Mouse (Mus musculus): Measurements from ENCODE around the gene Zfp946. TPM values are rescaled to one million over a fixed set of nuclear protein-coding genes. Genes with fewer than 3 reads are reported as not detected.

Gene Zfp946
- 41.9 and 48.5 TPM in 2 replicates for polyA plus RNA-seq (2014; fragmentation: Nextera tagmentation; extraction: Ambion mirVana)

DNA sequence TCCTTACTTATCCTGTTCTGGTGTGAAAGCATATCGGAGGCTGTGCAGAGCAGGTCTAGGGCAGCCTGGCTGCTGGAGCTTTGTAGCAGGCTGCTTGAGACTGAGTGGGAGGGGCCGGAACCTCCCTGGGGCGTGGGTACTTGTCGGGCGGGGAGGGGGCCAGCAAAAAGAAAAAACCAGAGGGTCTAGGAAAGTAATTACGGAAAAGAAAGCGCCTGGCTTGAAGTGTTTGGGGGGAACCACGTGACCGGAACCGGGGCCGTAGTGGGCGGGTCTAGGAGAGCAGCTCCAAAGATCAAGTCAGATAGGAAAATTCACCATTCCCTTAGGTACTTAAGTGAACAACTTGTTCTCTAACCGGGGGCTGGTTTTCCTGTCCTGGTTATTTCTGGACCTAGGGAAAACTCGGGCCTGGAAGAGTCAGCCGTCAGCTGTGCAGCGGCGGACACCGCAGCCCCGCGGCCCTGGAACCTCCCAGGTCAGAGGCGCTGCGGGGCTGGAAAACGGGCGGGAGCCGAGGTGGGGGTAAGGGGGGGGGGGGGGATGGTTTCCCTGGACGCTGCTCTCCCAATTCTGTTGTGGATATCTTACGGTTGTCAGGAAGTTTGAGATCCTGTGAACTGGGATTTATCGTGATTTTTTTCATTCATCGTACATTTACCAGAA lies at the start of gene Zfp946:
TSS of gene Zfp946 (plus strand) at position 271 of the 666 bp plus-strand sequence.
- Histone ChIP-seq H3K9me3 (ENCODE audit: control insufficient read depth, low read length) (no peaks in the 10 kb centered on the region), H3K4me2 (ENCODE audit: low read depth, low read length) (peak within 1 kb of the TSS; percentile 48), H3K27ac (ENCODE audit: low read depth, low read length) (peak within 1 kb of the TSS; percentile 69), H3K36me3 (ENCODE audit: control insufficient read depth, insufficient read depth, low read length) (no peaks in the 10 kb centered on the region), H3K4me1 (ENCODE audit: control insufficient read depth, insufficient read depth, low read length) (peaks cover 9% of the 10 kb centered on the region; the same call in 1 of the 2 replicates), H3K9ac (replicated peaks; ENCODE audit: low read depth, low read length) (peak within 1 kb of the TSS; percentile 46), H3K4me3 (ENCODE audit: low read depth, low read length) (peak within 1 kb of the TSS; percentile 63), H3K27me3 (ENCODE audit: control insufficient read depth, insufficient read depth, low read length) (no peaks in the 10 kb centered on the region)
- under 1% methylated on average over 29 of the region's 29 CpGs for WGBS
- ATAC-seq (ENCODE audit: low read depth), result peak; percentile 96

- no peak overlapping the region for H3K27ac ChIP-seq (ENCODE audit: low read depth, low read length)
These were observed 13.3 kb upstream of the Zfp946 start for GRCm38 (mm10) chr17:22410756-22411155.

DNA sequence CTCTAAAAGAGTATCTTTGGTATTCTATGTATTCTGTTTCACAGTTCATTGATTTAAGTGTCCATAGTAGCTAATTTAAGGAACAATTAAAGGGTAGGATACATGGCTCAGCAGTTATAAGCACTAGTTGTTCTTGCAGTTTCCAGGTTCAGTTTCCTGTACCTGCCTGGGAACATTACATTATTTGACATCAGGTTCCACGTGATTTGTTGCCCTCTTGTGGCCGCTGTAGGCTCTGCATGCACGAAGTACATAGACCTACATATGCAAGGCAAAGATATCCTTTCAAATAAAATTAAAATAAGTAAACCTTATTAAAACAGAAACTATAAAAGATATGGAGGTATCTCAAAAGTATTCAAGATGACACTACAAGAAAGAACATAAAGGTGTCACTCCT lies 6.5 kb upstream of the Zfp946 start:
- H3K27ac ChIP-seq (ENCODE audit: low read depth, low read length), result no peak overlapping the region
- no peak overlapping the region for H3K4me3 ChIP-seq (ENCODE audit: low read depth, low read length)
- H3K4me2 ChIP-seq (ENCODE audit: low read depth, low read length), result no peak overlapping the region
- no peaks in the 10 kb centered on the region for H3K27me3 ChIP-seq (ENCODE audit: control insufficient read depth, insufficient read depth, low read length)
- H3K4me1 ChIP-seq (ENCODE audit: control insufficient read depth, insufficient read depth, low read length), result no peaks in the 10 kb centered on the region
- no peak overlapping the region for H3K9ac ChIP-seq (replicated peaks; ENCODE audit: low read depth, low read length)
- no peaks in the 10 kb centered on the region for H3K9me3 ChIP-seq (ENCODE audit: control insufficient read depth, low read length)
- no peaks in the 10 kb centered on the region for H3K36me3 ChIP-seq (ENCODE audit: control insufficient read depth, insufficient read depth, low read length)
- peak; percentile 66; the same call in 1 of the 2 replicates for ATAC-seq (ENCODE audit: low read depth)
- WGBS, result under 1% methylated on average over 3 of the region's 3 CpGs

More at GRCm38 (mm10) chr17:22410756-22411155, 13.3 kb upstream of the Zfp946 start:
- Histone ChIP-seq H3K27me3 (ENCODE audit: control insufficient read depth, insufficient read depth, low read length) (no peaks in the 10 kb centered on the region), H3K4me1 (ENCODE audit: control insufficient read depth, insufficient read depth, low read length) (no peaks in the 10 kb centered on the region), H3K36me3 (ENCODE audit: control insufficient read depth, insufficient read depth, low read length) (no peaks in the 10 kb centered on the region), H3K9me3 (ENCODE audit: control insufficient read depth, low read length) (no peaks in the 10 kb centered on the region), H3K4me2 (ENCODE audit: low read depth, low read length) (no peak overlapping the region), H3K9ac (replicated peaks; ENCODE audit: low read depth, low read length) (no peak overlapping the region), H3K4me3 (ENCODE audit: low read depth, low read length) (no peak overlapping the region)
- no peak for ATAC-seq (ENCODE audit: low read depth)
- WGBS, result 83% methylated on average over 2 of the region's 2 CpGs

- Histone ChIP-seq H3K9me3 (ENCODE audit: control insufficient read depth, low read length) (no peaks in the 10 kb centered on the region), H3K27me3 (ENCODE audit: control insufficient read depth, insufficient read depth, low read length) (no peaks in the 10 kb centered on the region), H3K36me3 (ENCODE audit: control insufficient read depth, insufficient read depth, low read length) (no peaks in the 10 kb centered on the region), H3K4me2 (ENCODE audit: low read depth, low read length) (peak overlapping the region; percentile 48), H3K27ac (ENCODE audit: low read depth, low read length) (peak overlapping the region; percentile 69), H3K4me3 (ENCODE audit: low read depth, low read length) (peak overlapping the region; percentile 63), H3K4me1 (ENCODE audit: control insufficient read depth, insufficient read depth, low read length) (peaks cover 9% of the 10 kb centered on the region; the same call in 1 of the 2 replicates), H3K9ac (replicated peaks; ENCODE audit: low read depth, low read length) (peak overlapping the region; percentile 46)
- ATAC-seq (ENCODE audit: low read depth), result peak; percentile 50
- WGBS, result 3% methylated on average over 12 of the region's 12 CpGs
These were observed 773 bp downstream of the Zfp946 start for GRCm38 (mm10) chr17:22424636-22425354.

DNA sequence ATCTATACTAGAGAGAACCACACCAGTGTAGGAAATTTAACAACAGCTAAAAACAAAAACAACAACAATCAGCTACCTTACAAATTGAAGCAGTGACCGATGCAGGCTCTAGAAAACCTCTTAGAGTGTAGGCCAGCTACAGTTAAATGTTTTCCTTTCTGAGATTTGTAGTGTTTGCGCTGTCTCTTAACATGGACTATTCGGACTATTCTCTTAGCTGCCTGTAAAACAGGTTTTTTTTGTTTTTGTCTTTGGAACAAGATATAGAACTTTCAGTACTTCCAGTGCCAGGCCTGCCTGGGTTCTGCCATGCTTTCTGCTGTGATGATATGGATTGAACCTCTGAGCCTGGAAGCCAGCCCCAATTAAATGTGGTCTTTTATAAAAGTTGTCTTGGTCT lies 23.7 kb downstream of the Zfp946 start:
- H3K27ac ChIP-seq (ENCODE audit: low read depth, low read length), result no peak overlapping the region
- ATAC-seq (ENCODE audit: low read depth), result no peak
- no peak overlapping the region for H3K4me2 ChIP-seq (ENCODE audit: low read depth, low read length)
- H3K9me3 ChIP-seq (ENCODE audit: control insufficient read depth, low read length), result peaks cover 8% of the 10 kb centered on the region; the same call in 1 of the 2 replicates
- no peak overlapping the region for H3K9ac ChIP-seq (replicated peaks; ENCODE audit: low read depth, low read length)
- H3K4me3 ChIP-seq (ENCODE audit: low read depth, low read length), result no peak overlapping the region
- no peaks in the 10 kb centered on the region for H3K4me1 ChIP-seq (ENCODE audit: control insufficient read depth, insufficient read depth, low read length)
- no peaks in the 10 kb centered on the region for H3K27me3 ChIP-seq (ENCODE audit: control insufficient read depth, insufficient read depth, low read length)
- WGBS, result 95% methylated on average over 3 of the region's 3 CpGs
- peaks cover 18% of the 10 kb centered on the region for H3K36me3 ChIP-seq (ENCODE audit: control insufficient read depth, insufficient read depth, low read length)

- Histone ChIP-seq H3K9ac (replicated peaks; ENCODE audit: low read depth, low read length) (no peak overlapping the region), H3K4me1 (ENCODE audit: control insufficient read depth, insufficient read depth, low read length) (no peaks in the 10 kb centered on the region), H3K27ac (ENCODE audit: low read depth, low read length) (no peak overlapping the region), H3K27me3 (ENCODE audit: control insufficient read depth, insufficient read depth, low read length) (no peaks in the 10 kb centered on the region), H3K36me3 (ENCODE audit: control insufficient read depth, insufficient read depth, low read length) (no peaks in the 10 kb centered on the region), H3K4me2 (ENCODE audit: low read depth, low read length) (no peak overlapping the region), H3K9me3 (ENCODE audit: control insufficient read depth, low read length) (no peaks in the 10 kb centered on the region), H3K4me3 (ENCODE audit: low read depth, low read length) (no peak overlapping the region)
- WGBS, result 78% methylated on average over 4 of the region's 4 CpGs
- no peak for ATAC-seq (ENCODE audit: low read depth)
These were observed 73.1 kb downstream of the Zfp946 start for GRCm38 (mm10) chr17:22497120-22497519.

Other genes starting within 250 kb of the Zfp946 start
- 3.5 and 3.9 TPM in 2 replicates for gene Zfp994, start 198.6 kb upstream of the Zfp946 start, polyA plus RNA-seq (2014; fragmentation: Nextera tagmentation; extraction: Ambion mirVana)
- 14.0 and 15.8 TPM in 2 replicates for gene CT030661.1, start 109.4 kb upstream of the Zfp946 start, polyA plus RNA-seq (2014; fragmentation: Nextera tagmentation; extraction: Ambion mirVana)
- gene Zfp944, start 62.8 kb upstream of the Zfp946 start, polyA plus RNA-seq (2014; fragmentation: Nextera tagmentation; extraction: Ambion mirVana), result 13.5 and 14.2 TPM in 2 replicates
- 10.4 and 11.4 TPM in 2 replicates for gene Zfp758, start 62.8 kb upstream of the Zfp946 start, polyA plus RNA-seq (2014; fragmentation: Nextera tagmentation; extraction: Ambion mirVana)
- gene Vmn2r111, start 149.3 kb downstream of the Zfp946 start, polyA plus RNA-seq (2014; fragmentation: Nextera tagmentation; extraction: Ambion mirVana), result not detected in 2 replicates
- gene Vmn2r112, start 176.7 kb downstream of the Zfp946 start, polyA plus RNA-seq (2014; fragmentation: Nextera tagmentation; extraction: Ambion mirVana), result not detected in 2 replicates

All from neural tube, embryonic 14.5 days (tissue).